Mouse (Mus musculus) spleen, adult 2 months (tissue): ENCODE measurements around the gene Dpm2. TPM values are rescaled to one million over a fixed set of nuclear protein-coding genes. Genes with fewer than 3 reads are reported as not detected.
A peak's percentile ranks its signal among the peaks of the same experiment; 100 is the strongest.

Experiments used
- DNase-seq, 2 experiments: peaks; one replicate each; pipeline versions ENCODE4 v3.0.0 to v3.0.0-alpha.2; 2012 to 2021; ENCODE audit warnings: low spot score in 2 of 2, low read depth in 1 of 2
- H3K27ac ChIP-seq: fragments of 200-500 bp; 2 replicates; pipeline ENCODE4 v1.5.1; 2012; ENCODE audit warnings: low read length, inconsistent platforms; ENCODE audit not compliant: insufficient read depth
- H3K27me3 ChIP-seq: fragments of 200-500 bp; 2 replicates; pipeline ENCODE4 v1.6.1; 2012; ENCODE audit warnings: mild to moderate bottlenecking, moderate library complexity, low read length, inconsistent platforms; ENCODE audit not compliant: control insufficient read depth, insufficient read depth
- H3K36me3 ChIP-seq: fragments of 200-500 bp; 2 replicates; pipeline ENCODE4 v1.6.1; 2012; ENCODE audit warnings: mild to moderate bottlenecking, low read length, inconsistent platforms; ENCODE audit not compliant: control insufficient read depth, insufficient read depth
- H3K4me1 ChIP-seq: fragments of 200-500 bp; 2 replicates; pipeline ENCODE4 v1.6.1; 2011; ENCODE audit warnings: inconsistent platforms; ENCODE audit not compliant: control insufficient read depth, insufficient read depth, insufficient read length
- H3K4me3 ChIP-seq: fragments of 200-500 bp; 2 replicates; pipeline ENCODE4 v1.5.1; 2011; ENCODE audit warnings: mild to moderate bottlenecking, inconsistent platforms; ENCODE audit not compliant: insufficient read depth, insufficient read length; ENCODE audit errors: extremely low read depth
- CTCF ChIP-seq: fragments of 200-500 bp; IDR thresholded peaks from 2 replicates; pipeline ENCODE4 v1.5.1; 2011; ENCODE audit warnings: mild to moderate bottlenecking, inconsistent platforms; ENCODE audit not compliant: insufficient read depth, insufficient read length, insufficient replicate concordance; ENCODE audit errors: extremely low read depth
- POLR2A ChIP-seq: fragments of 200-500 bp; IDR thresholded peaks from 2 replicates; pipeline ENCODE4 v1.6.1; 2011; ENCODE audit warnings: low read depth, low read length, inconsistent platforms
- WGBS: fragments of 180-500 bp; shearing (Covaris S2); methylation state at CpG from one replicate; pipeline ENCODE4 v1.1.7; 2018; 5-methylcytosine and 5-hydroxymethylcytosine counted together
- polyA plus RNA-seq: library from polyadenylated mRNA; depleted of rRNA; stranded (reverse); fragments of >200 nt; gene quantifications from 2 replicates; pipeline ENCODE4 v1.2.3, GENCODE M21; 2012

Dpm2 gene
- polyA plus RNA-seq, 1 experiment, result 85.8 TPM

GRCm38 (mm10) chr2:32574901-32575585, 4.4 kb downstream of the Dpm2 start:
- Histone ChIP-seq H3K27ac (no peak overlapping the region), H3K36me3 (peaks cover 7% of the 10 kb centered on the region), H3K27me3 (no peaks in the 10 kb centered on the region), H3K4me3 (peak overlapping the region; percentile 34; the same call in 1 of the 2 replicates), H3K4me1 (peaks cover 5% of the 10 kb centered on the region; the same call in 1 of the 2 replicates)
- TF ChIP-seq POLR2A (no peak), CTCF (peak; percentile 68; the same call in 1 of the 2 replicates)
- 6% methylated on average over 26 of the region's 26 CpGs for WGBS
- DNase-seq, result peak; percentile 50 to 61

- H3K27ac ChIP-seq, result no peak within 1 kb of the TSS
- no peak for DNase-seq
- H3K27me3 ChIP-seq, result no peaks in the 10 kb centered on the region
- peak within 1 kb of the TSS; percentile 34; the same call in 1 of the 2 replicates for H3K4me3 ChIP-seq
- TF ChIP-seq POLR2A (no peak), CTCF (no peak)
- H3K36me3 ChIP-seq, result peaks cover 7% of the 10 kb centered on the region
- 22% methylated on average over 28 of the region's 28 CpGs for WGBS
- peaks cover 5% of the 10 kb centered on the region; the same call in 1 of the 2 replicates for H3K4me1 ChIP-seq
Observed at GRCm38 (mm10) chr2:32575586-32576160, 5.0 kb downstream of the Dpm2 start, which contains the start of gene 9430097D07Rik. TSS of gene 9430097D07Rik (minus strand) at chr2:32575684.

- H3K27ac ChIP-seq, result no peak overlapping the region
- H3K4me1 ChIP-seq, result peaks cover 3% of the 10 kb centered on the region; the same call in 1 of the 2 replicates
- H3K4me3 ChIP-seq, result no peak overlapping the region
- no peaks in the 10 kb centered on the region for H3K27me3 ChIP-seq
- WGBS, result 86% methylated on average over 9 of the region's 9 CpGs
- no peak for DNase-seq
- H3K36me3 ChIP-seq, result peaks cover 7% of the 10 kb centered on the region
- TF ChIP-seq CTCF (no peak), POLR2A (no peak)
Observed at GRCm38 (mm10) chr2:32576532-32576931, 5.9 kb downstream of the Dpm2 start.

- no peak overlapping the region for H3K27ac ChIP-seq
- WGBS, result 54% methylated on average over 25 of the region's 30 CpGs
- no peaks in the 10 kb centered on the region for H3K36me3 ChIP-seq
- no peak overlapping the region for H3K4me3 ChIP-seq
- TF ChIP-seq POLR2A (no peak), CTCF (no peak)
- no peak for DNase-seq
- H3K27me3 ChIP-seq, result peaks cover 1% of the 10 kb centered on the region; the same call in 1 of the 2 replicates
- peaks cover 5% of the 10 kb centered on the region; the same call in 1 of the 2 replicates for H3K4me1 ChIP-seq
Observed at GRCm38 (mm10) chr2:32578146-32579046, 7.7 kb downstream of the Dpm2 start.

- Histone ChIP-seq H3K36me3 (no peaks in the 10 kb centered on the region), H3K27me3 (peaks cover 1% of the 10 kb centered on the region; the same call in 1 of the 2 replicates), H3K4me1 (peaks cover 2% of the 10 kb centered on the region; the same call in 1 of the 2 replicates), H3K27ac (no peak overlapping the region), H3K4me3 (no peak overlapping the region)
- DNase-seq, result no peak
- TF ChIP-seq CTCF, result no peak
- no peak for TF ChIP-seq POLR2A
- WGBS, result 56% methylated on average over 19 of the region's 19 CpGs
Observed at GRCm38 (mm10) chr2:32581450-32582095, 10.9 kb downstream of the Dpm2 start.
